14 mouse cellular contexts compared by ENCODE assay signal in the genomic region with DNA sequence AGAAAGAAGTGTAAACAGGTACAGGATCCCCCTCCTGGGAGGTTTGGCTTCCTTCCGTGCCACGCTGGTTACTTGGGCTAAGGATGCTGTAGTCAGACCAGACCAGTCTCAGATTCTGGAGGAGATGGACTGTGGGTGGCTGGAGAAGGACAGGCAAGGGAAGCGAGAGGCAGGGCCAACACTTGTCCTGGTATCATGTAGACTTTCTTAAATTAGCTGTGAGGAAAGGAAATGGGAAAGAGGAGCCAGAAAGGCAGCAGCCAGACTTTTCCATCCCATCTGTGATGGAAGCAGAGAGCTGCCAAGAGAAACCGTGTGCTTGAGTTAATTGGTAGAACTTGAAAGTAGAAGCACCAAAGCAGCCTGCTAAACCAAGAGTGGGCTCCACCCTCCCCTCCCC.
DNase-seq lines count a peak whose midpoint lies in the region; ATAC-seq and TF ChIP-seq lines count a peak whose summit lies in the region.
"Had no signal": no experiment of that assay in that cellular context is flagged by ENCODE, and none has a peak within 500 bp of the region (broad histone marks: within the 10 kb centered on the region; RNA-seq: fewer than 3 reads in every experiment).

No protein-coding gene starts in this region.

- H3K27ac ChIP-seq in kidney, adult 2 months (ENCODE audit: insufficient read depth, low read depth, low read length) = no peak overlapping the region
- H3K27ac ChIP-seq in kidney, embryonic 15.5 days = no peak overlapping the region
- H3K27ac ChIP-seq: embryonic facial prominence, embryonic 13.5 days had no signal

- no peaks in the 10 kb centered on the region for H3K9me3 ChIP-seq in kidney, embryonic 15.5 days (replicated peaks)
- H3K9me3 ChIP-seq: embryonic facial prominence, embryonic 13.5 days had no signal

- ATAC-seq in kidney, embryonic 15.5 days (replicated peaks; ENCODE audit: low FRiP score) = no peak
- ATAC-seq: inflammation-experienced regulatory T-cells, adult 6 months; Patski had no signal

- no peaks in the 10 kb centered on the region for H3K36me3 ChIP-seq in kidney, adult 2 months (ENCODE audit: control insufficient read depth, insufficient read depth, low read length)
- H3K36me3 ChIP-seq in kidney, embryonic 15.5 days = no peaks in the 10 kb centered on the region
- H3K36me3 ChIP-seq: embryonic facial prominence, embryonic 13.5 days had no signal

- no peak overlapping the region for H3K4me2 ChIP-seq in kidney, embryonic 15.5 days
- H3K4me2 ChIP-seq: embryonic facial prominence, embryonic 13.5 days; heart, embryonic 11.5 days had no signal

- no peak overlapping the region for H3K9ac ChIP-seq in kidney, embryonic 15.5 days
- H3K9ac ChIP-seq: embryonic facial prominence, embryonic 13.5 days had no signal

- H3K27me3 ChIP-seq in kidney, adult 2 months (replicated peaks; ENCODE audit: control insufficient read depth, insufficient read depth, low read length) = no peaks in the 10 kb centered on the region
- H3K27me3 ChIP-seq in kidney, embryonic 15.5 days = 0 out of 2 replicates have a peak, but pooled peaks cover 5% of the 10 kb centered on the region
- H3K27me3 ChIP-seq: embryonic facial prominence, embryonic 13.5 days; Patski had no signal

- no peaks in the 10 kb centered on the region for H3K4me1 ChIP-seq in kidney, adult 2 months (ENCODE audit: control insufficient read depth, insufficient read depth, low read length)
- H3K4me1 ChIP-seq in kidney, embryonic 15.5 days = peaks cover 17% of the 10 kb centered on the region

- peak; percentile 63 for DNase-seq in layer of hippocampus, adult 11-12 months (ENCODE audit: low spot score)
- DNase-seq in layer of hippocampus, adult 9-10 months (ENCODE audit: low spot score) = no peak
- DNase-seq in brain, embryonic 18.5 days (ENCODE audit: low read depth, low spot score) = peak; percentile 71
- DNase-seq in cerebellum, adult 18-20 months = peak; percentile 80 to 87
- DNase-seq in layer of hippocampus, adult 8-10 months (ENCODE audit: low spot score in 2 of 2) = peak; percentile 49 to 69
- DNase-seq in kidney, adult 2 months = no peak
- DNase-seq: heart, postnatal 4 days; kidney, postnatal 4 days; liver had no signal

- no peak overlapping the region for H3K4me3 ChIP-seq in kidney, adult 2 months (ENCODE audit: insufficient read depth, low read depth, low read length)
- no peak overlapping the region for H3K4me3 ChIP-seq in kidney, embryonic 15.5 days (replicated peaks)
- H3K4me3 ChIP-seq: embryonic facial prominence, embryonic 13.5 days had no signal

- WGBS in kidney, adult 2 months = 70% methylated on average over 4 of the region's 4 CpGs
- 73% methylated on average over 4 of the region's 4 CpGs for WGBS in kidney, embryonic 15.5 days

- no peak for TF ChIP-seq POLR2A in kidney, adult 2 months (IDR thresholded peaks at IDR 0.05; ENCODE audit: low read depth, low read length)

- no peak for TF ChIP-seq CTCF in kidney, adult 2 months (conservative IDR thresholded peaks at IDR 0.05; ENCODE audit: insufficient read depth, insufficient read length, low read depth, low read length)

Comparison
In these comparisons a context has a peak if more than half of its experiments do, and no peak if none do; other contexts are left out.
1. DNase-seq: peak in layer of hippocampus, adult 11-12 months (single experiment), brain, embryonic 18.5 days (single experiment), cerebellum, adult 18-20 months (2 of 2) and layer of hippocampus, adult 8-10 months (2 of 2); none in layer of hippocampus, adult 9-10 months (single experiment) and kidney, adult 2 months (single experiment).